Mouse (Mus musculus) adrenal gland, adult 2 months (tissue): ENCODE measurements at regions not wholly inside any gene's neighbourhood (a gene's known extent, or its start where the extent isn't known, plus 50 kb on each side); places are given as distances from the start of the nearest gene placed in this dataset.
"Not testable (repeated sequence)": the region's sequence is repeated elsewhere in the genome, so short reads cannot be mapped to it uniquely, and the experiment has no call there.

Experiments
- DNase-seq: peaks from one replicate; pipeline ENCODE4 v3.0.0; 2021

GRCm38 (mm10) chr17:62287127-62287526 lies 594.0 kb downstream of the Efna5 start:
- no peak for DNase-seq

- DNase-seq = no peak
These were observed 594.7 kb downstream of the Efna5 start for GRCm38 (mm10) chr17:62286086-62287080.

- no peak for DNase-seq
These were observed 600.9 kb downstream of the Efna5 start for GRCm38 (mm10) chr17:62280201-62280600.

GRCm38 (mm10) chr17:62271399-62271798 lies 609.7 kb downstream of the Efna5 start:
- no peak for DNase-seq

GRCm38 (mm10) chr17:62269279-62269678 lies 611.8 kb downstream of the Efna5 start:
- DNase-seq = no peak

- no peak for DNase-seq
These were observed 627.7 kb downstream of the Efna5 start for GRCm38 (mm10) chr17:62253448-62253847.

- no peak for DNase-seq
These were observed 633.1 kb downstream of the Efna5 start for GRCm38 (mm10) chr17:62248011-62248410.

GRCm38 (mm10) chr17:62246650-62247049 lies 634.5 kb downstream of the Efna5 start:
- no peak for DNase-seq

GRCm38 (mm10) chr17:62230939-62231338 lies 650.2 kb downstream of the Efna5 start:
- no peak for DNase-seq

GRCm38 (mm10) chr17:62210441-62211025 lies 670.6 kb downstream of the Efna5 start:
- no peak for DNase-seq

GRCm38 (mm10) chr17:62202658-62203057 lies 678.5 kb downstream of the Efna5 start:
- no peak for DNase-seq

- no peak for DNase-seq
These were observed 680.6 kb downstream of the Efna5 start for GRCm38 (mm10) chr17:62200491-62200890.

GRCm38 (mm10) chr17:62199559-62199958 lies 681.6 kb downstream of the Efna5 start:
- no peak for DNase-seq

- no peak for DNase-seq
These were observed 702.4 kb downstream of the Efna5 start for GRCm38 (mm10) chr17:62178612-62179210.

- no peak for DNase-seq
These were observed 704.8 kb downstream of the Efna5 start for GRCm38 (mm10) chr17:62176336-62176735.

- no peak for DNase-seq
These were observed 708.8 kb downstream of the Efna5 start for GRCm38 (mm10) chr17:62172305-62172704.

GRCm38 (mm10) chr17:62171532-62171931 lies 709.6 kb downstream of the Efna5 start:
- no peak for DNase-seq

- DNase-seq = peak; percentile 15
These were observed 719.7 kb downstream of the Efna5 start for GRCm38 (mm10) chr17:62161457-62161856.

- DNase-seq = no peak
These were observed 720.8 kb downstream of the Efna5 start for GRCm38 (mm10) chr17:62160301-62160700.

GRCm38 (mm10) chr17:62135050-62135449 lies 746.1 kb downstream of the Efna5 start:
- DNase-seq = no peak

GRCm38 (mm10) chr17:62111703-62112102 lies 769.4 kb downstream of the Efna5 start:
- DNase-seq = not testable (repeated sequence)

- DNase-seq = no peak
These were observed 772.1 kb downstream of the Efna5 start for GRCm38 (mm10) chr17:62109052-62109451.

GRCm38 (mm10) chr17:62083281-62083680 lies 797.8 kb downstream of the Efna5 start:
- DNase-seq = no peak
